Mouse (Mus musculus): ENCODE measurements around the gene Rhbdf1.

- TF ChIP-seq CTCF (IDR thresholded peaks at IDR 0.05; ENCODE audit: low read depth) = no peak
- TF ChIP-seq EP300 (IDR thresholded peaks at IDR 0.05; ENCODE audit: low read depth) = no peak
Measured at GRCm38 (mm10) chr11:32230220-32230619, 8.1 kb upstream of the Rhbdf1 start.

Data from heart, postnatal 0 days (tissue).